Mouse (Mus musculus): Measurements from ENCODE around the gene Mrpl49. TPM values are rescaled to one million over a fixed set of nuclear protein-coding genes. Genes with fewer than 3 reads are reported as not detected.
"Not testable (repeated sequence)": the region's sequence is repeated elsewhere in the genome, so short reads cannot be mapped to it uniquely, and the experiment has no call there.

The Mrpl49 gene
- polyA plus RNA-seq, 1 experiment from 2014 or later, result 75.3 TPM

DNA sequence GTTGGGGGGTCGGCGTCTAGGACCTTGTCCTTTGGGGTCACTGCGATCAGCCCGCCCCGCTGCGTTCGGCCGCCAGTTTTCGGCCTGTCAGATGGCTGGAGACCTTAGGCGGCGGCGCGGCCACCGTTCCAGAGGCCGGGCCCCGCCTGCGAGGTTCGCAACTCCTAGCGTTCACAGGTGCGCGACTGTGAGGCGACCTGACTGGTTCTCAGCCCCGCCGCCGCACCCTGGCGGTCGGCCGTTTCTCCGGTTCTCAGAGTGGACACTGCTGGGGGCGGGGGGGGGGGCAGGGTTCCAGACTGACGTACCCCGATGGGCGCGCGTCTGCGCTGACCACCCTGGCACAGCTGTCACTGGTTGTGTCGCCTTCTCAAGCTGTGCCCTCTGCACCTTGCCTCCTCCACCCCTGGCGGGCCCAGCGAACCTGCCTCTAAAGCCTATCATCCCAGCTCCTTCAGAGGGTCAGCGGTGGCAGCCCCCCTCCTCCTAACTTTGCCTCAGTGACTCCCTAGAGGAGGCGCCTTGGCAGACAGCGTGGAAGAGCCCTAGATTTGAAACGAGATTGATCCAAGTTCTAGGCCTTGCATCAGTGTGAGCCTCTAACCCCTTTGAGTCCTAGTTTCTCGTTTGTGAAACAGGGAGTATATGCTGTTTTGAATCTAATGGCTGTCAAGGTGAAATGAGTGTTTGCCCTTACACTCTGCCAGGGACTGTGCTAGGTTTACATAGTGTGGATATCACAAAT, 10.3 kb downstream of the Mrpl49 start:
- no peaks in the 10 kb centered on the region for H3K27me3 ChIP-seq (ENCODE audit: control insufficient read depth, insufficient read depth, low read length)
- ATAC-seq (replicated peaks; ENCODE audit: insufficient number of reproducible peaks, low FRiP score, low TSS enrichment), result peak; percentile 31; the same call in 1 of the 2 replicates
- peak overlapping the region; percentile 82 for H3K4me3 ChIP-seq (ENCODE audit: low read depth, low read length)
- H3K4me1 ChIP-seq (ENCODE audit: control insufficient read depth, insufficient read depth, low read length), result peaks cover 16% of the 10 kb centered on the region
- H3K27ac ChIP-seq (ENCODE audit: low read depth, low read length), result peak overlapping the region; percentile 98
- no peaks in the 10 kb centered on the region for H3K9me3 ChIP-seq (replicated peaks; ENCODE audit: control insufficient read depth, low read length)
- H3K36me3 ChIP-seq (ENCODE audit: control insufficient read depth, insufficient read depth, low read length), result peaks cover 36% of the 10 kb centered on the region
- 2% methylated on average over 44 of the region's 44 CpGs for WGBS (ENCODE audit: insufficient replicate concordance)
- H3K4me2 ChIP-seq, result peak overlapping the region; percentile 97
- peak overlapping the region; percentile 94 for H3K9ac ChIP-seq (ENCODE audit: low read depth, low read length)

DNA sequence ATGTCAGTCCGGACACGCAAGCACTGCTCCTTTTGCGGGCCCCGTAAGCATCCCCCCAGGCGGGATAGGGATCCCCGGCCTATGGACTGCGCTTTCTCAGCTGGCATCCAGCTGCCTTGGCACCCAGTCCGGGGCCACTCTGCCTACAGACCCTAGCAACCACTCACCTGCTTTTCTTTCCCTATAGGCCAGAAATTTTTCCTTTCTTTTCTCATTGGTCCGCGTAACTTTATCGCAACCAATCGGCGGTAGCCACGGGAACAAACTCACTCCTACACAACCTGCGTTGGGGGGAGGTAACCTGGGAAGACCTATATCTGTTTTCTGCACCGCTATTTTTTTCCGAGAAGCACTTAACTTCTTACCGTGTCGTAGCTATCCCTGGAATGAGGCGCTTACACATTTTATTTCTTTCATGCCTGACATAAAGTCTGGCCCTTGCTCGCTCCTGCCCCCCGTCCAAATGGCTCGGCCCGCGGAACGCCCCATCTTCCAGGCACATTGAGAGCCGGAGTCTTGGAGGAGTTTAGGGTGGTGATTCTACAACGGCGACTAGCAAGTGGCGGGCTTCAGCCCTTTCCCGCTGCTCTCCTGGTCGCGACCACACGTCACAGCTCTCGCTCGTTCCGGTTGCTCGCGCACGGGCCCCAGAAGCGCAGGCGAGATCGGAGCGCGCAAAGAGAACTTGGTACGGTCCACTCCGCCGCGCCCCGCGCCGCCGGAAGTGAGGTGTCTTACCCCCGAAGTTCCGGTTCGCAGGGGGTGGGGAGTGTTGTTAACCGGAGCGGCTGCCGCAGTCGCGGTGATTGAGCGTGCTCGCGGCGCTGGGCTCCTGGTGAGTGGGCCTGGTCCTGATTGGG, 11.1 kb downstream of the Mrpl49 start, which contains the start of gene Syvn1:
TSS of gene Syvn1 (plus strand) at position 283 of the 860 bp plus-strand sequence.
- Histone ChIP-seq H3K27ac (ENCODE audit: low read depth, low read length) (peak within 1 kb of the TSS; percentile 98), H3K36me3 (ENCODE audit: control insufficient read depth, insufficient read depth, low read length) (peaks cover 31% of the 10 kb centered on the region), H3K4me1 (ENCODE audit: control insufficient read depth, insufficient read depth, low read length) (peaks cover 16% of the 10 kb centered on the region), H3K4me3 (ENCODE audit: low read depth, low read length) (peak within 1 kb of the TSS; percentile 82), H3K9ac (ENCODE audit: low read depth, low read length) (peak within 1 kb of the TSS; percentile 94), H3K4me2 (peak within 1 kb of the TSS; percentile 97), H3K27me3 (ENCODE audit: control insufficient read depth, insufficient read depth, low read length) (no peaks in the 10 kb centered on the region), H3K9me3 (replicated peaks; ENCODE audit: control insufficient read depth, low read length) (no peaks in the 10 kb centered on the region)
- WGBS (ENCODE audit: insufficient replicate concordance), result under 1% methylated on average over 65 of the region's 65 CpGs
- ATAC-seq (replicated peaks; ENCODE audit: insufficient number of reproducible peaks, low FRiP score, low TSS enrichment), result peak; percentile 84

DNA sequence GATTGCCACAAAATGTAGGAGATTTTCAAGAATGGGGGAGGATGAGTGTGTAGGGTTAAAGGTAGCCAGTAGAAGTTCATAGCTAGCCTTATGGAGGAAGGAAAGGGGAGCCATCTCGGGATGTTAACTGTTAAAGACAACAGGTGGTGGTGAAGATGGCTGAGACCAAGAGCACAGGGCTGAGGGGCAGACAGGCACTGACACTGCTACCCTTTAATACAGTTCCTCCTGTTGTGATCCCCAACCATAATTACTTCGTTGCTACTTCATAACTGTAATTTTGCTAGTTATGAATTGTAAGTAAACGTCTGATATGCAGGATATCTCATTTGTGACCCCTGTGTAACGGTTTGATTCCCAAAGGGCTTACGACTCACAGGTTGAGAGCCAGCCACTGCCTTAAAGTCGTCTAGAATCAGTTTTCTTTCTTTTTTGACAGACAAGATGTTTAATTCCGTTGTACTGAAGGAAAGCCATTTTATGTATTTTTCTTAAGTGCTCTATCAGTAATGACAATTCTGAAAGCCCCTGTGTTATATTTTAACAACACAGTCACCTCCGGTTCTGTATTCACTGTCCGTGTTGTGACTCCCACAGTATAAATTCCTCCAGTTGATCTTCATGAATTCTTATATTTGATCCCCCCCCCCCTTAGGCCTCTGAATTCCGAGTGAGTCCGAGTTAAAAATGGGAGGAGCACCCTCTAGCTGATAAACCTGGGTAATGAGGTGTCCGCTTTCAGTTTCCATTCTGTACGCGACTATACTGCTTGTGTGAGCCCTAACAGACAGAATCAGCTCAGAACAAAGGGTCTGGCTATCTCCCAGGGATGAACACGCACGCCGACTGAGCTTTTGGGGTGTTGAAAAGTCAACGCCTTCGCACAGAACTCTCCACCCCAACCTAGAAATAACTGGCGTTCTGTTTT, 12.0 kb downstream of the Mrpl49 start:
- WGBS (ENCODE audit: insufficient replicate concordance), result 18% methylated on average over 20 of the region's 20 CpGs
- H3K4me3 ChIP-seq (ENCODE audit: low read depth, low read length), result peak overlapping the region; percentile 82
- H3K36me3 ChIP-seq (ENCODE audit: control insufficient read depth, insufficient read depth, low read length), result peaks cover 22% of the 10 kb centered on the region
- H3K4me2 ChIP-seq, result peak overlapping the region; percentile 97
- no peaks in the 10 kb centered on the region for H3K27me3 ChIP-seq (ENCODE audit: control insufficient read depth, insufficient read depth, low read length)
- H3K4me1 ChIP-seq (ENCODE audit: control insufficient read depth, insufficient read depth, low read length), result peaks cover 16% of the 10 kb centered on the region
- H3K9ac ChIP-seq (ENCODE audit: low read depth, low read length), result peak overlapping the region; percentile 94
- no peaks in the 10 kb centered on the region for H3K9me3 ChIP-seq (replicated peaks; ENCODE audit: control insufficient read depth, low read length)
- no peak for ATAC-seq (replicated peaks; ENCODE audit: insufficient number of reproducible peaks, low FRiP score, low TSS enrichment)
- H3K27ac ChIP-seq (ENCODE audit: low read depth, low read length), result peak overlapping the region; percentile 98

DNA sequence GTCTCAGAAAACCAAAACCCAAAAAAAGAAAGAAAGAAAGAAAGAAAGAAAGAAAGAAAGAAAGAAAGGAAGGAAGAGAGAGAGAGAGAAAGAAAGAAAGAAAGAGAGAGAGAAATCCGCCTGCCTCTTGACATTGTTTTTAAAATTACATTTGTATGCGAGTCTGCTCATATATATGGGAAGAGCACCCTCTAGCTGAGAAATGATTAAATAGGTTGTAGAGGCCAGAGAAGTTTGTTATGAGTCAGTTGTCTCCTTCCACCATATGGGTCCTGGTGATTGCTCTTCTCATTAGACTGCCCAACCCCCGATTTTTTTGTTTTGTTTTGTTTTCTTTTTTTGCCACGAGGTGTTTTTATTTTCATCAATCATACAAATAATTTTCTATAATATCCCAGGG, 13.5 kb downstream of the Mrpl49 start:
- 60% methylated on average over 4 of the region's 4 CpGs for WGBS (ENCODE audit: insufficient replicate concordance)
- not testable (repeated sequence) for H3K27me3 ChIP-seq (ENCODE audit: control insufficient read depth, insufficient read depth, low read length); H3K4me2 ChIP-seq; ATAC-seq (replicated peaks; ENCODE audit: insufficient number of reproducible peaks, low FRiP score, low TSS enrichment); H3K9ac ChIP-seq (ENCODE audit: low read depth, low read length); H3K27ac ChIP-seq (ENCODE audit: low read depth, low read length); H3K36me3 ChIP-seq (ENCODE audit: control insufficient read depth, insufficient read depth, low read length); H3K9me3 ChIP-seq (replicated peaks; ENCODE audit: control insufficient read depth, low read length); H3K4me3 ChIP-seq (ENCODE audit: low read depth, low read length)
- H3K4me1 ChIP-seq (ENCODE audit: control insufficient read depth, insufficient read depth, low read length), result peaks cover 16% of the 10 kb centered on the region

DNA sequence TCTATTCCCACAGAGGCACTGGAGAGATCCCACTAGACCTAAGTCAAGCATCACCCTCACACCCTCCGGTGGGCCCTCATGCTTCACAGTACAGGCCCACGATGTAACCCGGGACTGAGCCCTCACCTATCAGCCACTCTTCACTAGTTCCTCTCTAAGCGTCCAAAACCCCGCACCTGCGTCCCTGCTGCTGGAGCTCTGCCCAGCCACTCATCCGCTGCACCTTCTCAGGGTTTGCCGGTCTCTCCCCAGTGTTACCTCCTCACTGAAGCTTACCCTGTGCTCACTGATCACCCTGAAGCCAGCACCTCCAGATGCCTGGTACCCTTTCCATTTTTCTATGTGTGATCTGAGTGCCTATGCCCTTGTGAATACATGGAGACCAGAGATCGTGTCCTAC, 15.3 kb downstream of the Mrpl49 start:
- Histone ChIP-seq H3K27ac (ENCODE audit: low read depth, low read length) (no peak overlapping the region), H3K36me3 (ENCODE audit: control insufficient read depth, insufficient read depth, low read length) (no peaks in the 10 kb centered on the region), H3K4me2 (no peak overlapping the region), H3K9me3 (replicated peaks; ENCODE audit: control insufficient read depth, low read length) (no peaks in the 10 kb centered on the region), H3K4me3 (ENCODE audit: low read depth, low read length) (no peak overlapping the region), H3K27me3 (ENCODE audit: control insufficient read depth, insufficient read depth, low read length) (no peaks in the 10 kb centered on the region), H3K9ac (ENCODE audit: low read depth, low read length) (no peak overlapping the region), H3K4me1 (ENCODE audit: control insufficient read depth, insufficient read depth, low read length) (peaks cover 6% of the 10 kb centered on the region)
- no peak for ATAC-seq (replicated peaks; ENCODE audit: insufficient number of reproducible peaks, low FRiP score, low TSS enrichment)
- 78% methylated on average over 9 of the region's 9 CpGs for WGBS (ENCODE audit: insufficient replicate concordance)

DNA sequence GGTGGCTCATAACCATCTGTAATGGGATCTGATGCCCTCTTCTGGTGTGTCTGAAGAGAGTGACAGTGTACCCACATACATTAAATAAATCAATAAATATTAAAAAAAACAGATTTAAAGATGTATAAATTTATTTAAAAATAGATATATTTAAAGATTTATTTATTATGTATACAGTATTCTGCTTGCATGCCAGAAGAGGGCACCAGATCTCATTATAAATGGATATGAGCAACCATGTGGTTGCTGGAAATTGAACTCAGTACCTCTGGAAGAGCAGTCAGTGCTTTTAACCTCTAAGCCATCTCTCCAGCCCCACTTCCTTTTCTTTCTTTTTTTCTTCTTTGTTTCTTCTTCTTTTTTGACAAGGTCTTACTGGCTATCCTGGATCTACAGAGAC, 17.6 kb downstream of the Mrpl49 start:
- Histone ChIP-seq H3K4me2 (no peak overlapping the region), H3K36me3 (ENCODE audit: control insufficient read depth, insufficient read depth, low read length) (no peaks in the 10 kb centered on the region), H3K4me1 (ENCODE audit: control insufficient read depth, insufficient read depth, low read length) (no peaks in the 10 kb centered on the region), H3K4me3 (ENCODE audit: low read depth, low read length) (no peak overlapping the region), H3K27me3 (ENCODE audit: control insufficient read depth, insufficient read depth, low read length) (no peaks in the 10 kb centered on the region), H3K9me3 (replicated peaks; ENCODE audit: control insufficient read depth, low read length) (no peaks in the 10 kb centered on the region), H3K9ac (ENCODE audit: low read depth, low read length) (no peak overlapping the region), H3K27ac (ENCODE audit: low read depth, low read length) (no peak overlapping the region)
- ATAC-seq (replicated peaks; ENCODE audit: insufficient number of reproducible peaks, low FRiP score, low TSS enrichment), result no peak

DNA sequence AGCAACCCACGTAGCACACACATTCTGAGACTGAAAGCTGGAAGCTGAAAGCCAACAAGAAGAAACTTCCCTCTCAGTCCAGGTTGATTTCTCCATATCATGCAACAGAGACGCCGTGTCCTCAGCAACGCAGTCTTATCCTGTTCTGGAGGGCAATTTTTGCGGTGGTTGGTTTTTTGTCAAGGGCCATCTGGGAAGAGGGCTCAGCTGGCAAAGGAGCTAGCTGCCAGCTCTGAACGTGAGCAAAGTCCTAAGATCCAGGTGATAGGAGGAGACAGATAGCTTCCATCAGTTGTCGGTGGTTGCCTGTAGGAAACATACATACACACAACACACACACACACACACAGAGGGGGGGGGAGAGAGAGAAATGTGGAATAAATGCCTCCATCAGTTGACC, 19.3 kb downstream of the Mrpl49 start:
- WGBS (ENCODE audit: insufficient replicate concordance), result 79% methylated on average over 7 of the region's 7 CpGs
- Histone ChIP-seq H3K4me1 (ENCODE audit: control insufficient read depth, insufficient read depth, low read length) (no peaks in the 10 kb centered on the region), H3K27me3 (ENCODE audit: control insufficient read depth, insufficient read depth, low read length) (no peaks in the 10 kb centered on the region), H3K9me3 (replicated peaks; ENCODE audit: control insufficient read depth, low read length) (no peaks in the 10 kb centered on the region), H3K4me2 (no peak overlapping the region), H3K27ac (ENCODE audit: low read depth, low read length) (no peak overlapping the region), H3K4me3 (ENCODE audit: low read depth, low read length) (no peak overlapping the region), H3K9ac (ENCODE audit: low read depth, low read length) (no peak overlapping the region), H3K36me3 (ENCODE audit: control insufficient read depth, insufficient read depth, low read length) (no peaks in the 10 kb centered on the region)
- ATAC-seq (replicated peaks; ENCODE audit: insufficient number of reproducible peaks, low FRiP score, low TSS enrichment), result no peak

DNA sequence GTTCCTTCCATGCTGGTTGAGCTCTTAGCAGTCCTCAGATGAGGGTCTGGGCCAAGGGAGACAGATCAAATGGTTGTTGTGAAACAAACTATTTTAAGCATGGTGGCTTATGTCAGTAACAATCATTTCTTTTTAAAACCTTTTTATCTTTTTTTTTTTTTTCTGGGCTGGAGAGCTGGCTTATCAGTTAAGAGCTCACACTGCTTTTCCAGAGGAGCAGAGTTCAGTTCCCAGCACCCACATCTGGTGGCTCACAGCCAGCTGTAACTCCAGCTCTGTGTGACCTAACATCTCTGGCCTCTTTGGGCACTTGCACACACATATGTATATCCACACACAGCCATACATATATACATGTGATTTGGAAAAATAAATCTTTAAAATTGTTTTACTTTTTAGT, 19.9 kb downstream of the Mrpl49 start:
- no peak overlapping the region for H3K27ac ChIP-seq (ENCODE audit: low read depth, low read length)
- H3K4me1 ChIP-seq (ENCODE audit: control insufficient read depth, insufficient read depth, low read length), result no peaks in the 10 kb centered on the region
- no peaks in the 10 kb centered on the region for H3K9me3 ChIP-seq (replicated peaks; ENCODE audit: control insufficient read depth, low read length)
- no peaks in the 10 kb centered on the region for H3K27me3 ChIP-seq (ENCODE audit: control insufficient read depth, insufficient read depth, low read length)
- no peak overlapping the region for H3K4me3 ChIP-seq (ENCODE audit: low read depth, low read length)
- ATAC-seq (replicated peaks; ENCODE audit: insufficient number of reproducible peaks, low FRiP score, low TSS enrichment), result no peak
- H3K9ac ChIP-seq (ENCODE audit: low read depth, low read length), result no peak overlapping the region
- H3K36me3 ChIP-seq (ENCODE audit: control insufficient read depth, insufficient read depth, low read length), result no peaks in the 10 kb centered on the region
- H3K4me2 ChIP-seq, result no peak overlapping the region

Data from heart, embryonic 11.5 days (tissue).